In the genomic region with DNA sequence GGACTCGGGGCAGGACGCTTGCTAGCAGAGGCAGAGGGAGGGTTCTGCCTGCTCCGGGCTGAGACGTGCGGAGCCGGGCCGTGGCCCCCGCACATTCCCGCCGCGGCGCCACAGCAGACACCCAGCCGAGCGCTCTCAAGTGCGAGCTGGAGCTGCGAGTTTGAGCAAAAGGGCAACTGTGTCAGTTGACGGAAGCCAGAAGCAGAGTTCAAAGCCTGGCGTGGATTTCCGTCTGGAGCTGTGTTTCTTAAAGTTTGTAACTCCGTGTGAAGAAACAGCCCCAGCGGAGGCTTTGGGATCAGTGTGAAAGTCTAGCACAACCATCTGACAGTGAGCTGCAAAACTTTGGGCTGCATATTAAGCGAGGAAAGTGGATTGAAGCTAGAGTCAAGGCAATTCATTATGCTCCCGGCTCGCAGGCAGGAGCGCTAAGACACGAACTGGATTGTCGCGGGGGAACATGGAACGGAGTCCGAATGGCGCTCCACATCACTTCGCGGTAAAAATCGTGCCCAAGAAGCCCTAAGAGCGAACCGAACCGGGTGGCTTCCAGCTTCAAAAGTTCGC, we compare ENCODE assay signal across 8 mouse cellular contexts. TPM values are rescaled to one million over a fixed set of nuclear protein-coding genes. Genes with fewer than 3 reads are reported as not detected.
DNase-seq lines count a peak whose midpoint lies in the region; ATAC-seq lines count a peak whose summit lies in the region.

No protein-coding gene starts in this region.

- under 1% methylated on average over 38 of the region's 38 CpGs for WGBS in embryonic facial prominence, embryonic 12.5 days
- WGBS in limb, embryonic 11.5 days = under 1% methylated on average over 38 of the region's 38 CpGs
- under 1% methylated on average over 38 of the region's 38 CpGs for WGBS in midbrain, embryonic 14.5 days

- H3K27ac ChIP-seq in embryonic facial prominence, embryonic 12.5 days = peak overlapping the region; percentile 100
- H3K27ac ChIP-seq in limb, embryonic 11.5 days (replicated peaks; ENCODE audit: low read depth, low read length) = peak overlapping the region; percentile 99
- peak overlapping the region; percentile 98 for H3K27ac ChIP-seq in midbrain, embryonic 14.5 days (replicated peaks; ENCODE audit: low read depth, low read length)

- peak overlapping the region; percentile 86 for H3K4me2 ChIP-seq in embryonic facial prominence, embryonic 12.5 days (replicated peaks)
- H3K4me2 ChIP-seq in limb, embryonic 11.5 days (ENCODE audit: low read depth, severe bottlenecking) = peak overlapping the region; percentile 93
- peak overlapping the region; percentile 98 for H3K4me2 ChIP-seq in midbrain, embryonic 14.5 days (ENCODE audit: low read length)

- peak overlapping the region; percentile 100 for H3K4me3 ChIP-seq in embryonic facial prominence, embryonic 12.5 days
- H3K4me3 ChIP-seq in limb, embryonic 11.5 days (ENCODE audit: low read depth, low read length) = peak overlapping the region; percentile 99
- peak overlapping the region; percentile 62 for H3K4me3 ChIP-seq in midbrain, embryonic 14.5 days (replicated peaks; ENCODE audit: low read depth, low read length)

- peaks cover 16% of the 10 kb centered on the region for H3K4me1 ChIP-seq in embryonic facial prominence, embryonic 12.5 days
- peaks cover 14% of the 10 kb centered on the region for H3K4me1 ChIP-seq in limb, embryonic 11.5 days (ENCODE audit: control insufficient read depth, insufficient read depth, low read length)
- H3K4me1 ChIP-seq in midbrain, embryonic 14.5 days (ENCODE audit: control insufficient read depth, insufficient read depth, low read length) = peaks cover 17% of the 10 kb centered on the region

- DNase-seq in 3134 (ENCODE audit: extremely low read depth, insufficient read length, low spot score) = peak; percentile 82
- peak; percentile 78 for DNase-seq in adrenal gland, postnatal 25 days
- peak; percentile 99 for DNase-seq in heart, adult 11 months
- DNase-seq in kidney, adult 18-20 months = peak; percentile 92
- DNase-seq in limb, embryonic 11.5 days (ENCODE audit: low spot score) = peak; percentile 90
- DNase-seq in midbrain, embryonic 14.5 days = peak; percentile 92
- peak; percentile 71 to 78 for DNase-seq in spleen, adult 18-20 months

- no peaks in the 10 kb centered on the region for H3K36me3 ChIP-seq in embryonic facial prominence, embryonic 12.5 days
- H3K36me3 ChIP-seq in limb, embryonic 11.5 days (ENCODE audit: control insufficient read depth, insufficient read depth, low read length) = no peaks in the 10 kb centered on the region
- no peaks in the 10 kb centered on the region for H3K36me3 ChIP-seq in midbrain, embryonic 14.5 days (ENCODE audit: control insufficient read depth, insufficient read depth, low read length)

- H3K9me3 ChIP-seq in embryonic facial prominence, embryonic 12.5 days = no peaks in the 10 kb centered on the region
- no peaks in the 10 kb centered on the region for H3K9me3 ChIP-seq in limb, embryonic 11.5 days (ENCODE audit: control insufficient read depth, low read length)
- H3K9me3 ChIP-seq in midbrain, embryonic 14.5 days (ENCODE audit: control insufficient read depth, low read length) = no peaks in the 10 kb centered on the region

- no peaks in the 10 kb centered on the region for H3K27me3 ChIP-seq in embryonic facial prominence, embryonic 12.5 days
- H3K27me3 ChIP-seq in limb, embryonic 11.5 days (ENCODE audit: control insufficient read depth, insufficient read depth, low read length) = no peaks in the 10 kb centered on the region
- no peaks in the 10 kb centered on the region for H3K27me3 ChIP-seq in midbrain, embryonic 14.5 days (ENCODE audit: control insufficient read depth, insufficient read depth, low read length)

- peak overlapping the region; percentile 67 for H3K9ac ChIP-seq in embryonic facial prominence, embryonic 12.5 days
- peak overlapping the region; percentile 92 for H3K9ac ChIP-seq in limb, embryonic 11.5 days (ENCODE audit: low read length)
- H3K9ac ChIP-seq in midbrain, embryonic 14.5 days (replicated peaks; ENCODE audit: low read length) = peak overlapping the region; percentile 57

- peak; percentile 29 for ATAC-seq in embryonic facial prominence, embryonic 12.5 days (ENCODE audit: insufficient number of reproducible peaks, insufficient read depth, low FRiP score, low TSS enrichment)
- 0 out of 2 replicates have a peak, but pooled peaks have one; percentile 11 for ATAC-seq in limb, embryonic 11.5 days (ENCODE audit: insufficient number of reproducible peaks, low FRiP score, low TSS enrichment, low read depth)
- ATAC-seq in midbrain, embryonic 14.5 days (ENCODE audit: low FRiP score, low TSS enrichment) = no peak

RNA-seq across cellular contexts. Expression of a gene that starts 0.8 kb away (rescaled TPM):
- total RNA-seq in adrenal gland, postnatal 25 days (2021) = 73.6 and 79.7 TPM in 2 replicates
- polyA plus RNA-seq in embryonic facial prominence, embryonic 12.5 days (2016; fragmentation: Nextera tagmentation; extraction: Ambion mirVana) = 37.5 and 40.1 TPM in 2 replicates
- polyA plus RNA-seq in limb, embryonic 11.5 days (2014; fragmentation: Nextera tagmentation; extraction: Ambion mirVana) = 46.2 and 50.3 TPM in 2 replicates
- polyA plus RNA-seq in midbrain, embryonic 14.5 days (2014; fragmentation: Nextera tagmentation; extraction: Ambion mirVana) = 38.5 and 46.7 TPM in 2 replicates
